9 mouse cellular contexts compared by ENCODE assay signal in genomic region chr14:35358136-35358821, GRCm38 (mm10).
DNase-seq lines count a peak whose midpoint lies in the region; ATAC-seq and TF ChIP-seq lines count a peak whose summit lies in the region.
"Had no signal": no experiment of that assay in that cellular context is flagged by ENCODE, and none has a peak within 500 bp of the region (broad histone marks: within the 10 kb centered on the region; RNA-seq: fewer than 3 reads in every experiment).

No protein-coding gene starts in this region.

- no peaks in the 10 kb centered on the region for H3K27me3 ChIP-seq in kidney, adult 2 months (replicated peaks; ENCODE audit: control insufficient read depth, insufficient read depth, low read length)
- H3K27me3 ChIP-seq in stomach, postnatal 0 days (ENCODE audit: control insufficient read depth, insufficient read depth, low read length): no peaks in the 10 kb centered on the region
- H3K27me3 ChIP-seq: neural tube, embryonic 12.5 days had no signal

- H3K36me3 ChIP-seq in kidney, adult 2 months (ENCODE audit: control insufficient read depth, insufficient read depth, low read length): no peaks in the 10 kb centered on the region
- no peaks in the 10 kb centered on the region for H3K36me3 ChIP-seq in stomach, postnatal 0 days (ENCODE audit: control insufficient read depth, insufficient read depth, low read length)
- H3K36me3 ChIP-seq: neural tube, embryonic 12.5 days had no signal

- H3K9me3 ChIP-seq in stomach, postnatal 0 days (ENCODE audit: control insufficient read depth, low read length): no peaks in the 10 kb centered on the region
- H3K9me3 ChIP-seq: neural tube, embryonic 12.5 days had no signal

- WGBS in kidney, adult 2 months: 41% methylated on average over 7 of the region's 7 CpGs
- WGBS in stomach, postnatal 0 days: 32% methylated on average over 7 of the region's 7 CpGs

- TF ChIP-seq EP300 in stomach, postnatal 0 days (optimal IDR thresholded peaks at IDR 0.05): no peak

- H3K4me2 ChIP-seq in stomach, postnatal 0 days (replicated peaks; ENCODE audit: low read depth): no peak overlapping the region
- H3K4me2 ChIP-seq: neural tube, embryonic 12.5 days had no signal

- no peak for ATAC-seq in stomach, postnatal 0 days (ENCODE audit: low FRiP score, low TSS enrichment)

- intact Hi-C loops in left cerebral cortex, postnatal 14 days (cut with DNase I): loop anchor here (10.0 kb wide), 1 partner anchor 533 kb away; the partner anchor contains the start of gene Grid1

- no peaks in the 10 kb centered on the region for H3K4me1 ChIP-seq in kidney, adult 2 months (ENCODE audit: control insufficient read depth, insufficient read depth, low read length)
- H3K4me1 ChIP-seq in stomach, postnatal 0 days (replicated peaks; ENCODE audit: control insufficient read depth, insufficient read depth): no peaks in the 10 kb centered on the region
- H3K4me1 ChIP-seq: neural tube, embryonic 12.5 days had no signal

- TF ChIP-seq POLR2A in kidney, adult 2 months (IDR thresholded peaks at IDR 0.05; ENCODE audit: low read depth, low read length): no peak

- no peak for TF ChIP-seq CTCF in kidney, adult 2 months (conservative IDR thresholded peaks at IDR 0.05; ENCODE audit: insufficient read depth, insufficient read length, low read depth, low read length)
- TF ChIP-seq CTCF in stomach, postnatal 0 days (IDR thresholded peaks at IDR 0.05; ENCODE audit: low read depth): no peak

- H3K9ac ChIP-seq in stomach, postnatal 0 days (ENCODE audit: low read length): no peak overlapping the region
- H3K9ac ChIP-seq: neural tube, embryonic 12.5 days had no signal

- H3K4me3 ChIP-seq in kidney, adult 2 months (ENCODE audit: insufficient read depth, low read depth, low read length): no peak overlapping the region
- H3K4me3 ChIP-seq in stomach, postnatal 0 days (ENCODE audit: low read depth, low read length): no peak overlapping the region
- H3K4me3 ChIP-seq: neural tube, embryonic 12.5 days had no signal

- no peak overlapping the region for H3K27ac ChIP-seq in kidney, adult 2 months (ENCODE audit: insufficient read depth, low read depth, low read length)
- H3K27ac ChIP-seq in stomach, postnatal 0 days (replicated peaks): no peak overlapping the region
- H3K27ac ChIP-seq: neural tube, embryonic 12.5 days had no signal

- DNase-seq in kidney, adult 2 months: peak; percentile 28
- DNase-seq in kidney, adult 18-20 months: no peak
- peak; percentile 11 for DNase-seq in adrenal gland, postnatal 14 days
- peak; percentile 30 to 32 for DNase-seq in cerebellum, adult 18-20 months
- DNase-seq in left cerebral cortex, postnatal 14 days (ENCODE audit: low spot score in 2 of 2): peak; percentile 20 to 50
- no peak for DNase-seq in thymus, postnatal 36 days
- no peak for DNase-seq in stomach, postnatal 0 days (ENCODE audit: low spot score)
- no peak for DNase-seq in spleen, postnatal 36 days (ENCODE audit: low spot score in 2 of 2)

Comparison
In these comparisons a context has a peak if more than half of its experiments do, and no peak if none do; other contexts are left out.
1. DNase-seq: peak in kidney, adult 2 months (single experiment), adrenal gland, postnatal 14 days (single experiment), cerebellum, adult 18-20 months (2 of 2) and left cerebral cortex, postnatal 14 days (2 of 2); none in kidney, adult 18-20 months (single experiment), thymus, postnatal 36 days (0 of 2), stomach, postnatal 0 days (single experiment) and spleen, postnatal 36 days (0 of 2).